Mouse (Mus musculus) small intestine, adult 2 months (tissue): Measurements from ENCODE around the gene Slc30a9.

ENCODE experiments used
- CTCF ChIP-seq: fragments of 200-500 bp; IDR thresholded peaks from 2 replicates; pipeline ENCODE4 v1.5.1; 2012; ENCODE audit warnings: low read depth, mild to moderate bottlenecking, control low read depth, inconsistent platforms, low read length, moderate library complexity, mixed read lengths; ENCODE audit not compliant: insufficient replicate concordance, insufficient read length; ENCODE audit errors: extremely low read depth
- POLR2A ChIP-seq: fragments of 200-500 bp; IDR thresholded peaks from 2 replicates; pipeline ENCODE4 v1.6.1; 2012; ENCODE audit warnings: low read depth, mild to moderate bottlenecking, control low read depth, inconsistent platforms, low read length, moderate library complexity

GRCm38 (mm10) chr5:67348949-67349348 lies 42.2 kb downstream of the Slc30a9 start:
- TF ChIP-seq POLR2A (no peak), CTCF (no peak)
